Mouse (Mus musculus) erythroblast, embryonic 14.5 days (primary cell): ENCODE data around the gene Rbms3.

Source experiments
- GATA1 ChIP-seq: IDR thresholded peaks from 2 replicates; pipeline ENCODE4 v1.6.1; 2012; ENCODE audit warnings: low read length, inconsistent platforms, mixed read lengths
- TAL1 ChIP-seq: IDR thresholded peaks from 3 replicates; pipeline ENCODE4 v1.6.1; 2012; ENCODE audit warnings: low read length, inconsistent platforms, mixed read lengths

DNA sequence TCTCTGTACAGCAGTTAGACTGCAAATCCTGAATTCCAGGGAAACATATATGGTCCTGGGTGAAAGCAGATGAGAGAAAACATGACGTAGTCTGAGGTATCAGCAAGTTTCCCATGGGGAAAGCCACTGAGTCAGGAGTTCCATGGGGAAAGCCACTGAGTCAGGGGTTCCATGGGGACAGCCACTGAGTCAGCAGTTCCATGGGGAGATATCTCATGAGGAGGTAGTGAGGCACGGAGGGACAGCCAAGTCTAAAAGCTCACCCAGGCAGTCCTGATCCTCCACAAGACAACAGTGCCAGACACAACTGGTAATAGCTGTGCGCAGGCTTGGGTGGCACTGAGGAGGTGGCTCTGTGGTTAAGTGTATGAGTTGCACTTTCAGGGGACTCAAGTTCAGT lies 682.9 kb downstream of the Rbms3 start:
- no peak for TF ChIP-seq GATA1
- no peak for TF ChIP-seq TAL1
